Mouse (Mus musculus) thymus, postnatal 25 days (tissue): ENCODE measurements around the gene Cyp2ab1.
"Not testable (repeated sequence)": the region's sequence is repeated elsewhere in the genome, so short reads cannot be mapped to it uniquely, and the experiment has no call there.

Experiments
- DNase-seq: peaks from one replicate; pipeline ENCODE4 v3.0.0; 2022

Cyp2ab1 gene

GRCm38 (mm10) chr16:20325286-20325685 lies at the start of gene Cyp2ab1:
Gene Cyp2ab1 (minus strand): TSS chr16:20325404.
- no peak for DNase-seq

GRCm38 (mm10) chr16:20371731-20372130 lies 46.5 kb upstream of the Cyp2ab1 start:
- DNase-seq, result no peak

- DNase-seq, result no peak
Observed at GRCm38 (mm10) chr16:20368221-20368620, 43.0 kb upstream of the Cyp2ab1 start.

- DNase-seq, result no peak
Observed at GRCm38 (mm10) chr16:20362121-20362520, 36.9 kb upstream of the Cyp2ab1 start.

- not testable (repeated sequence) for DNase-seq
Observed at GRCm38 (mm10) chr16:20361496-20361895, 36.3 kb upstream of the Cyp2ab1 start.

GRCm38 (mm10) chr16:20359643-20360295 lies 34.6 kb upstream of the Cyp2ab1 start:
- no peak for DNase-seq

GRCm38 (mm10) chr16:20357837-20358236 lies 32.6 kb upstream of the Cyp2ab1 start:
- no peak for DNase-seq

GRCm38 (mm10) chr16:20354762-20355161 lies 29.6 kb upstream of the Cyp2ab1 start:
- DNase-seq, result no peak

GRCm38 (mm10) chr16:20354011-20354410 lies 28.8 kb upstream of the Cyp2ab1 start:
- no peak for DNase-seq

- no peak for DNase-seq
Observed at GRCm38 (mm10) chr16:20345464-20345863, 20.3 kb upstream of the Cyp2ab1 start.

GRCm38 (mm10) chr16:20338616-20339015 lies 13.4 kb upstream of the Cyp2ab1 start:
- DNase-seq, result no peak

GRCm38 (mm10) chr16:20334918-20335317 lies 9.7 kb upstream of the Cyp2ab1 start:
- no peak for DNase-seq

GRCm38 (mm10) chr16:20328306-20328705 lies 3.1 kb upstream of the Cyp2ab1 start:
- no peak for DNase-seq

- DNase-seq, result no peak
Observed at GRCm38 (mm10) chr16:20323907-20324306, 1.3 kb downstream of the Cyp2ab1 start.

- peak; percentile 8 for DNase-seq
Observed at GRCm38 (mm10) chr16:20322274-20322673, 2.9 kb downstream of the Cyp2ab1 start.

GRCm38 (mm10) chr16:20316770-20317169 lies 8.4 kb downstream of the Cyp2ab1 start:
- no peak for DNase-seq

- DNase-seq, result no peak
Observed at GRCm38 (mm10) chr16:20315266-20315665, 9.9 kb downstream of the Cyp2ab1 start.

- no peak for DNase-seq
Observed at GRCm38 (mm10) chr16:20312272-20312671, 12.9 kb downstream of the Cyp2ab1 start.

GRCm38 (mm10) chr16:20301770-20302649 lies 23.2 kb downstream of the Cyp2ab1 start, which contains the start of gene Parl:
Gene Parl (minus strand): TSS chr16:20302387.
- peak; percentile 81 for DNase-seq

- no peak for DNase-seq
Observed at GRCm38 (mm10) chr16:20300076-20300475, 25.1 kb downstream of the Cyp2ab1 start.

- no peak for DNase-seq
Observed at GRCm38 (mm10) chr16:20280238-20280637, 45.0 kb downstream of the Cyp2ab1 start.

GRCm38 (mm10) chr16:20279395-20279794 lies 45.8 kb downstream of the Cyp2ab1 start:
- DNase-seq, result no peak

GRCm38 (mm10) chr16:20272994-20273393 lies 52.2 kb downstream of the Cyp2ab1 start:
- no peak for DNase-seq

GRCm38 (mm10) chr16:20271339-20271738 lies 53.9 kb downstream of the Cyp2ab1 start:
- no peak for DNase-seq
